Mouse (Mus musculus): Measurements from ENCODE around the gene Zfp37.
"Not testable (repeated sequence)": the region's sequence is repeated elsewhere in the genome, so short reads cannot be mapped to it uniquely, and the experiment has no call there.

Zfp37 gene

GRCm38 (mm10) chr4:62210035-62210434, 20.8 kb downstream of the Zfp37 start:
- in situ Hi-C loops (cut with MseI, MboI): no loop called here

GRCm38 (mm10) chr4:62208696-62209380, 22.0 kb downstream of the Zfp37 start:
- in situ Hi-C loops (cut with MseI, MboI): no loop called here

GRCm38 (mm10) chr4:62207851-62208695, 22.8 kb downstream of the Zfp37 start:
- in situ Hi-C loops (cut with MseI, MboI): no loop called here

GRCm38 (mm10) chr4:62199923-62200529, 30.8 kb downstream of the Zfp37 start:
- in situ Hi-C loops (cut with MseI, MboI): no loop called here

GRCm38 (mm10) chr4:62188778-62189177, 42.1 kb downstream of the Zfp37 start:
- in situ Hi-C loops (cut with MseI, MboI): no loop called here

- in situ Hi-C loops (cut with MseI, MboI): no loop called here
Measured at GRCm38 (mm10) chr4:62177282-62177681, 53.6 kb downstream of the Zfp37 start.

GRCm38 (mm10) chr4:62174471-62174870, 56.4 kb downstream of the Zfp37 start:
- in situ Hi-C loops (cut with MseI, MboI): no loop called here

GRCm38 (mm10) chr4:62167636-62168035, 63.2 kb downstream of the Zfp37 start:
- in situ Hi-C loops (cut with MseI, MboI): not testable (repeated sequence)

GRCm38 (mm10) chr4:62158401-62158800, 72.4 kb downstream of the Zfp37 start:
- in situ Hi-C loops (cut with MseI, MboI): no loop called here

GRCm38 (mm10) chr4:62150811-62151210, 80.0 kb downstream of the Zfp37 start, which contains the start of gene Mup21:
Gene Mup21, minus strand, starts transcription at chr4:62150863.
- in situ Hi-C loops (cut with MseI, MboI): no loop called here

Measured in mouse trophoblast stem cell (cell line).